Mouse (Mus musculus) retina, postnatal 1 day (tissue): ENCODE measurements around the gene Trem3.

Experiments
- DNase-seq: peaks from one replicate; pipeline ENCODE4 v3.0.0-alpha.2; 2012

Trem3 gene

DNA sequence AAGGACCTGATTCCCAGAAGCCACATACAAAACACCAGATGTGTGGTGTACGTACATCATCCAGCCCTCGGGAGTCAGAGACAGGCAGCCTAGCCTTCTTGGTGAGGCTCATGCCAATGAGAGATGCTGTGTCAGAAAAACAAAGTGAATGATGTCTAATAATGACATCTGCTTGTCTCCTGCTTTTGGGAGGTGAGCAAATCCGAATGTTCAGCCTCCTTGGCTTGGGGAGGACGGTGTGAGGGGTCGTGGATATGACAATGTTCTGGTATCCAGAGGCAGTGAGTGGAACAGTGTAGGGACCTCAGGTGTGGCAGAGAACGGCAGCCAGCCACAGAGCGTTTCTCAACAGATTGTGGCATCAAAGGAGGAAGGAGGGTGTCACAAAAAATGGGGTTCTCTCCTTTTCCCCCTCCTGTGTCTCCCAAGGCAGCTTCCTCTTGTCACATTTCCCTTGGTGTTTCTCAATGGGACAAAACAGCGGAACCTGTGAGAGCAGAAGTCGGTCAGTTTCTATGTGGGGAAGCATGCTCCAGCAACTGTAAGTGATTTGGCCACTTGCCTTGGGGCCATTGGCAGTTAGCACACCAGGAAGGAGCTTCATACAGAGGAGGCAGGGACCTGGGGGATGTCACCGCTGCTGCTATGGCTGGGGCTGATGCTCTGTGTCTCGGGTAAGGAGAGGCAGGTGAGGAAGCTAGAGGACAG is at the start of gene Trem3:
Trem3 (plus strand) TSS at position 557 of the 708 bp plus-strand sequence.
- peak; percentile 9 for DNase-seq

DNA sequence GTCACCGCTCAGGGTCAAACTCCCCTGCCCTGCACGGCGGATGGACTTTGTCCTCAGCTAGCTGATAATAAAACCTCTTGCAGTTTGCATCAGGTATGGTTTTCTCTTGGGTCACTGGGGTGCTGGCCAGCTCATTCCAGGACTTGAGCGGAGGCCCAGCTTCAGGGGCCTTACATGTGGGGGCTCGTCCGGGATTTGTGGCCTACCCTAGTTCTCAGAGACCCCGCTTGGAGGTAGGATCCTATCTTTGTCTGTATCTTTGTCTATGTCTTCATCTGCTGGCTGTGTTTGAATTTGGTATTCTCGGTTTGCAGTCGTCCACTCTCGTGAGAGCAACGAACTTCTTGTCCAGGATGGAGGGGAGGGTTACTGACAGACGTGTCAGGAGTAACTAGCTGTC is 44.5 kb upstream of the Trem3 start:
- DNase-seq: no peak

DNA sequence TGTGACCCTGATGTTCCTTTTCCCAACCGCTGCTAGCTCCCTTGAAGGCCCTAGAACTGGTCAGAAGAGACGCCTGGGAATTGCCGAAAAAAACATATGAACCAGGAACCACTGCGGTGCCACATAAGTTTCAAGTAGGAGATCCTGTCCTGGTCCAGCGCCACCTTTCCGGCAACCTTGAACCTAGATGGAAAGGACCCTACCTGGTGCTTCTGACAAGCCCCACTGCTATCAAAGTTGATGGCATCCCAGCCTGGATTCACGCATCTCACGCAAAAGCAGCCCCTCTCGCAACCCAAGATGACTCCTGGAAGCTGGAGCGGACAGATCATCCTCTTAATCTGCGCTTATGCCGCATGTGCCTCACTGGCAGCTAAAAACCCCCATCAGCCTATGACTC is 35.0 kb upstream of the Trem3 start:
- DNase-seq: no peak

DNA sequence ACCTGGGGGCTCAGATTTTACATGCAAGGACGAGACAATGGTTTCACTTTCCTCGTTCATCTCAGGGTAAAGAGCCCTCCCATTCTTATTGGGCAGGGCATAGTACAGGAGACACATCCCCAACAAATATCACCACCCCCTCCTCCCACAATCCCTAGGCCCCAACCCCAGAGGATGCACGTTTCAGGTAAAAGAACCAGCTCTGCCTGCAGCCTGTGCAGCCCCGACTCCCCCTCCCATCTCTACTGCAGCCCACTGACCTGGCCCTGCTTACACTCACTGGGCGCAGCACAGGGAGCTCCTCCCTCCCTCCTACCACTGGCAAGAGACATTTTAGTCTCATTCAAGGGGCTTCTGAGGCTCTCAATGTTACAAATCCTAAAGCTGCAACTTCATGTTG is 34.1 kb upstream of the Trem3 start:
- DNase-seq: no peak

DNA sequence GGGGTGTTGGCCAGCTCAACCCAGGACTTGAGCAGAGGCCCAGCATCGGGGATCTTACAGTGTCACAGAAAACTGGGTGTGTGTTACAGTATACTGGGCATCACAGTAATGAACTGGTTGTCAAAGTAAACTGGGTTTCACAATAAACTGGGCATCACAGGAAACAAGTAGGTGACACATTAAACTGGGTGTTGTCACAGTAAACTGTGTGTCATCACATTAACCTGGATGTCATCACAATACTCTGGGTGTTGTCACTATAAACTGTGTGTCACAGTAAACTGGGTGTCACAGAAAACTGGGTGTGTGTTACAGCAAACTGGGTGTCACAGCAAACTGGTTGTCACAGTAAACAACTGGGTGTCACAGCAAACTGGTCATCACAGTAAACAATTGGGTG is 32.1 kb upstream of the Trem3 start:
- DNase-seq: no peak

DNA sequence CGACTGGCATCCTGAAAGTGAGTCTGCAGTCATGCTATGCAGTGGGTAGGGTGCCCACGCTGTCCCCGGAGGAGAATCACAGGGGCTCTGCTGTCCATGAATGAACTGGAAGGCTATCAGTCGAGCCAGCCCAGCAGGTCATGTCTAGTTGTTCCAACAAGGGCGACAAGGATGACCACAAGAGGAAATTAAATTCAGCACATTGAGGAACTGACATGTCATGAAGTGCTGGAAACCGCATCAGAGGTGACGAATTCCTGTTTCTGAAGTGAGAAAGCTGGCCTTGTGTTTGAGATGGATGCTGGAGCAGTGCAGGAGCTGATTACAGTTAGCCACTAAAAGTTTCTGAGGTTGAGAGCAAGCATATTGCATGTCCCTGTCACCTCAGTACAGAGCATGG is 16.9 kb upstream of the Trem3 start:
- DNase-seq: no peak

DNA sequence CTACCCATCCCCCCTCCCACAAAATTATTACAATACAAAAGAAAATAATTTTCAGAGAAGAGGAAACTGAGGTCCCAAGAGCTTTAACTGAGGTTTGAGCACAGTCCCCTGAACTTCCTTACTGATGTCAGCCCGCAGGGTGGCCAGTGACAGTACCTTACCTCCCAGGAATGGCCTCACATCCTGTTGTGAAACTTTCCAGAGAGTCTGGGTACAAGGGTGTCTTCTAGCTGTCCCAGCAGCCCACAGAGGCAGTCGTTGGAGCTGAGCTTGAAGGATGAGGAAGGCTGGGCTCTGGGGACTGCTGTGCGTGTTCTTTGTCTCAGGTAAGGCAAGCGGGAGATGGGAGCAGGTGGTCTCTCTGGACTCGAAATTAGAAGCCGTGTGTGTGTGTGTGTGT is 15.1 kb upstream of the Trem3 start, which contains the start of gene Trem1:
Trem1 (plus strand) TSS at position 251 of the 400 bp plus-strand sequence.
- no peak for DNase-seq

DNA sequence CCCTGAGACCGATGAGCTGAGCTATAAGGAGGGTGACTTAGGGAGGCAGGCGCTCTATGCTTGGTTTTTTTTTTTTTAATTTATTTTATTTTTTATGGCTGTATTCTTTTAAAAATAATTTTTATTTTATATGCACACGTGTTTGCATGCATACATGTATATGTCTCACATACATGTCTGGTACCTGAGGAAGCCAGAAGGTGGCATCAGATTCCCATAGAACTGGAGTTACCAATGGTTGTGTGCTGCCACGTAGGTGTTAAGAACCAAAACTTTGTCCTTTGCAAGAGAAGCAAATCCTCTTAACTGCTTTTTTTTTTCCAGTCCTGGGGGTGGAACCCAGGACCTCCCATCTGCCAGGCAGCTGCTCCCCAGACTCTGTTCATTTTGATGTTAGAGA is 13.8 kb upstream of the Trem3 start:
- DNase-seq: no peak

DNA sequence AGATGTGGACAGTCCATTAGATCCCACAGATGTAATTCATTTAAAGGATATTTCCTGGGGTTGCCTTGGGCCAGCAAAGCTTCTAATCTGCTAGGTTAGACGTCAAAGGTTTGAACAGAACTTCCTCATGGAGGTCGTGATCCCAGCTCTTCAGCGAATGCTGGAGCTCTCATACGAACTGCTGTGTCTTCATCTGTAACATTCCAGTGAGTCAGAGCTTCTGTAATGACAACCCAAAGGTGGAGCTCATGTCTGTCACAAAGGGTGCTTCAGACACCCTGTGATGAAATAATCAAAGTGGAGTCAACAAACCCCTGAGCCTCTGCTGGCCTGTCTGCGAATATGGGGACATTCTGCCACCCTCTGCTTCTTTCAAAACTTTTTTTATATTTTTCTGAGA is 13.0 kb upstream of the Trem3 start:
- DNase-seq: no peak

DNA sequence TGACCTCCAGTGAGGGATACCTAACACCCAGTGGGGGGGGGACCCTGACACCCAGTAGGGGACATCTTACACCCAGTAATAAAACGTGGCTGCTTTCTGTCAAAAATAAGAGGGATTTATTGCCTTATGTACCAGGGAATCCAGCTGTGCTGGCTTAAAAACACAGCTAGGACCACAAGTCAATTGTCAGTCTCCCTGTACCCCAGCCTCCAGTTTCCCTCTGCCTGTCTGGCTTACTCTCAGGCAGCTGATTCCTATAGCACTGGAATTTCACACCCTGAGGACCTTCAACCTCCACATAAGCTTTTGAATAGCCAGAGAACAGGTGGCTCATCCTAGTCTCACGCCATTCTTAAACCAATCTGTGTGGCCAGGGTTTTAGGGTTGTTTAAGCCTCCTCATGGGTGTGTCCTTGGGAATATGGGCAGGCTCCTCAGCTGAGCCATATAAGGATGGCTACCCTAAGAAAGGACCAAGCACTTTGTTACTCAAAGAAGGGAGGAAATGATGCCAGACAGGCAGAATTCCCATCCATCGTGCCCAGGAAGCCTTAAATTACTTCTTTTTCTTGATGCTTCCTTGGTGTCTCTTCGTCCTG is 11.7 kb upstream of the Trem3 start:
- DNase-seq: no peak

DNA sequence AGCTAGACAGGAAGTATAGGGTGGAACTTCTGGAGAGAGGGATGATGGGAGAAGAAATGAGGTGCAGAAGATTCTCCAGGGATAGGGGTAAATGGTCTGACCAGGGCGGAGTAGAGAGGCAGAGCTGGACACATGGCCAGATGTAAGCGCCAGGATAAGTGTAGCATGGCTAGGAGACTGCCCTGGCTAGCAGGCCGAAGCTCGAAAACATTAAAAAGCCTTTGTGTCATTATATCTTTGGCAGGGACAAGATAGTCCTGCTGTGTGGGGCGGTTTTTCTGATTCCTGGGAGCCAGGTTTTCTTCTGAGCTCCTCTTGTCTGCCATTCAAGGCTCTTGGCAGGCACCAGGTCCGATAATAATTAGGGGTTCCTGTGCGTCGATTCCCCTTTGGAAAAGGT is 10.0 kb upstream of the Trem3 start:
- no peak for DNase-seq

DNA sequence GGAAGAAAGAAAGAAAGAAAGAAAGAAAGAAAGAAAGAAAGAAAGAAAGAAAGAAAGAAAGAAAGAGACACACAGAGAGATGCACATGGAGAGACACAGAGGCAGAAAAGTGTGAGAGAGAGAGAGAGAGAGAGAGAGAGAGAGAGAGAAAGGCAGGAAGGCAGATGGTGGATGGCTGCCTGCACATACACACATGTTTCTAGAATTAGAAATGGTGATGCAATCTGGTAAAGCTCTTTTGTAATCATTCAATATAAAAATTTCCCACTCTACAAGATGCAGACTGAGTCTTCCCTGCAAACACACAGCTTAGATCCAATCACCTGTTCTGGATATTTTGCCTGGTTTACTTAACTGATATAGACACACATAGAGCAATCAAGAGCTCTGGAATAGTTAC is 1.5 kb downstream of the Trem3 start:
- DNase-seq: no peak

DNA sequence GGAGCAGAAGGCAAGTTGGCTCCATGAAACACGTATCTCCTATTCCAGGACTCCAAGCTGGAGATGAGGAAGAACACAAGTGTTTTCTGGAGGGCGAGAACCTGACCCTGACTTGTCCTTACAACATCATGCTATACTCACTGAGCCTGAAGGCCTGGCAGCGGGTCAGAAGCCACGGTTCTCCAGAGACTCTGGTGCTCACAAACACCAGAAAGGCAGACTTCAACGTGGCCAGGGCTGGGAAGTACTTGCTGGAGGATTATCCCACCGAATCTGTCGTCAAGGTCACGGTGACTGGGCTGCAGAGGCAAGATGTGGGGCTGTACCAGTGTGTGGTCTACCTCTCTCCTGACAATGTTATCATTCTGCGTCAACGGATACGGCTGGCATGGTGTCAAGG is 1.9 kb downstream of the Trem3 start:
- no peak for DNase-seq

DNA sequence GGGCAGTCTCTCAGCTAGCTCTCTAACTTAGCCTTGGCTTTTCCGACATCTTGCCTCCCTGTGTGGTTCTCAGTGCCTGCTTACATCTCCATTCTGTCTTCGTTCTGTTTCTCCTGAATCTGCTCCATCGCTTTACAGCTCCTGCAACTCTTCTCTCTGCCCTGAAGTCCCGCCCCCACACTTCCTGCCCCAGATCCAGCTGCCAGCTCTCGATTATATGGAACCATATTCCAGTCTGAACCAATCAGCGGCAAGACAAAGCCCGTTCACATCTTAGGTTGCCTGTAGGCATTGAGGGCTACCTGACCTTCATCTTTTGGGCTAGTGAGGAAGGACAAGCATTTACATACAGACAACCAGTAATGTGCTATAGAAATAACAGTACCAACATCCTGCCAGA is 3.1 kb downstream of the Trem3 start:
- DNase-seq: no peak

DNA sequence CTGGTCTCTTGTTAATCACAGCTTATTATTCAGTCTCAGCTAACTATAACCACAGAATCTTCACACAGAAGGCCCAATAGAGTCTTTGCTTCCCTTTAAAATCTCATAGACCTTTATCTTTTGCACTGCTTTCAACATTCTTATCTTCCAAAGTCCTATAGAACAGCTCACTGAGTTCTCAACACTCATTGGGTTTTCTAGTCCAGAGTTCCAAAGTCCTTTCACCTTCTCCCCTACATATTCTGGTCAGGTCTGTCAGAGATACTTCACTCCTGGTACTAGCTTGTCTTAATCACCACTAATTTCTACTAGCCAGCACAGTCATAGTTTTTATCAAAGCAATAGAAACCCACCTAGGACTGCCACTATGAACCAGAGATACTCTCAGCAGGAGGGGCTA is 9.0 kb downstream of the Trem3 start:
- no peak for DNase-seq

DNA sequence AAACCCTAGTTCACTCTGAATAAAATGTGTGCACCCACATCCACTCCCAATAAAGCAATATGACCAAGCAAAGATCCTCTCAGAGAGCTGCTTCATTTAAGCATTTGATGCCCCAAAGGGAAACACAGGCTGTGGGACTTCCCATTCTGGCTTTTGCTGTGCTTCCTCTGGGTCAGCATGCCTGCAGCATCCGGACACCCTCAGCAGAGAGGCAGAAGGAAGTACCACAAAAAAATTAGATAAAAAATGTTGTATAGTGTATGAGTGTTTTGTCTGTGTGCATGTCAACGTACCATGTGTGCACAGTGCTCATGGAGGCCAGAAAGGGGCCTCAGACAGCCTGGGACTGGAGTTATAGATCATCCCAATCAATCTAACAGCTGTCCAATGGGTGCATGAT is 14.3 kb downstream of the Trem3 start:
- DNase-seq: no peak

DNA sequence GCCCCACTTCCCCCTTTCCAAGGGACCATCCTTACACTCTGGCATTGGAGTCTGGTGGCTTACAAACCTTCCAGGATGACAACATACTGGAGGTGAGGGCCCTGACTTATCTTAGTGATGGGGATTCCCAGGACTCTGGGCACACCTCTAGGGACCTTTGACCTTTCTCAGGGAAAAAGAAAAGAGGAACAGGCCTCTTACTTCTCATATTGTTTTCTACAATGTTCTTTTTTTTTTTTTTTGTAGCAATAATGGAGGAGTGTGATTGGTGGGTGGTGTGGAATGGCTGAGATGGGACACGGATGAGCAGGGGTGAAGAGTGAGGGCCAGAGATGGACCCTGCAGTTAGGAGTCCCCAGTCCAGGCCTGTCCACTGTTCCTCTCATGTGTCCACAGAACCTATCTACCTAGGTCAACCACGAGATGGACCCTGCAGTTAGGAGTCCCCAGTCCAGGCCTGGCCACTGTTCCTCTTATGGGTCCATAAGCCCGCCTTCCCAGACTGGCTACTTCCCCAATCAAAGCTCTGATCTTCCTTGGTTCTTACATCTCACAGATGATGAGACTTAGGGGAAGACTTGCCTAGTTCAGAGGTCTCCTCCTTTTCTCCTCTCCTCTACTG is 16.3 kb downstream of the Trem3 start, which contains the start of gene Treml4:
Treml4 (plus strand) TSS at position 555 of the 622 bp plus-strand sequence.
- no peak for DNase-seq

DNA sequence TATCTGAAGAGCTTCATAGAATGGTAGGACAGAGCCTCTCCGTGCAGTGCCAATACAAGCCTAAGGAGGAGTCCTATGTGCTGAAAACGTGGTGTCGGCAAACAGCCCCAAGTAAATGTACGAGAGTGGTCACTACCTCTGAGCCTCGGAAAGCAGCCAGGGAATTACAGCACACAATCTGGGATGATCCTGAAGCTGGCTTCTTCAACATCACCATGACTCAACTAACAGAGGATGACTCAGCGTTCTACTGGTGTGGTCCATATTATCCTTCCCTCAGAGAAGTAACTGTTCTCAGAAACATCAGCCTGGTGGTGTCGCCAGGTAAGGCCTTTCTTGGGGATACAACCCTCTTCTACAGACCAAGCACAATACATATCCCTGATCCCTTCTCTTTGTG is 17.1 kb downstream of the Trem3 start:
- DNase-seq: no peak

DNA sequence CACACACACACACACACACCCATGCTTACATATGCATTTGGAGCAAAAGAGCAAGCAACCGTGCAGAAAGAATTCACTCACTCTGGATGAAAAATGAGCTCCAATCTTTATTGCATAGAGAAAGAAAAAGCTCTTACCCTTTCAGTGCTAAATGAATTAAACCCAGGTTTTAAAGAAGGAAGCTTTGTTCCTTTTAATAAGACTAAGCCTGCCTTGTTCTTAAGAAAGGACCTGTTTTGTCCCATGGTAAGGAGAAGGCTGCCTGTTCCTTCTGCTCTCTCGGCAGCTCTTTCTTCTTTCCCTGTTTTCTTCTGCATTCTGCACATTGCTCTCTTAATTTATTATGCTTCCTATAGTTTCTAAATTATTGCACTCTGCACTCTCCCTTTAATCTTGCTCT is 18.6 kb downstream of the Trem3 start:
- DNase-seq: no peak

DNA sequence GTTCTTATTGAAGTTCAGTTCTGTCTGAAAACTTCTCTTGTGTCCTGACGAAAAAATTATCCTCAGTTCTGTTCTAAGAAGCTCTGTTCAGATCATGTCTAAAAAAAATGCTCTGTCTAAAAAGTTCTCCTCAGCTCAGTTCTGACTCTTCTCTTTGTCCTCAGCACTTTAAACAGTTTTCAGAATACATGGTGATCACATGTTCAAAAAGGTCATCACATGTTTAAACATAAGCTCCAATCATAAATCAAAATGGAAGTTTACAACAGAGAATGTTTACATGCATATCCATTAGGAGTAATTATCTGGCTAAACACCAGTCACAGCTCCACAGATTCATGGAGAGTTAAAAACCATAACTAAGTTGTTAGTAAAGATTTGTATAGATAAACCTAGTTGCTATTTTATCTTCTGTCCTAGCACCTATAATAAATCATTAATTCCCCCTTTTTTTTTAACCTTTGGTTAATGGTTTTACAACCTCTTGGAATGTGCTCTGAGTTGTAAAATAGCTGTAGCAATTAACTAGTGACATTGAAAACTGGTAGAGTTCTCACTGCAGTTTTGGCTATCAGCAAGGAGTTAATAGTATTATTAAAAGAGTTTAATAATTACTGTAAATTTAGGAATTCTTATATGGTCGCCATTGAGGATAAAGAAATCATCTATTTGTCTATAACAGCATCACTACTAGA is 19.2 kb downstream of the Trem3 start:
- DNase-seq: no peak

DNA sequence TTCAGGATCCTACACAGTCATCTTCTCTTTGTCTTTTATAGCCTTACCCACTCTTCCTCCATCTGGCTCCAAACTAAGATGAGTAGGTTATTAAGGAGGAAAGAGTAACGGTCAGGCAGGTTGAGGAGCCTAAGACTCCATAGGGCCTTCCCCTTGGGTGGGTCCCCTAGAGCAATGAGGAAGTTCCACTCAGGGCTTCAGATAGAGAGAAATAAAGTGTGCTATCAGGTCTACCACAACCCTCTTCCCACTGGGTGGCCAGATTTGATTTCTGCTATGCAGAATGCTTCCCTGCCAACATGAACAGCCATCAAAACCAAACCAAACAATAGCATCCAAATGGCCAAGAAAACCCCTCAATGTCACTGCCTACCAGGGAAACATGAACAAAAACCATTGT is 20.0 kb downstream of the Trem3 start:
- no peak for DNase-seq

DNA sequence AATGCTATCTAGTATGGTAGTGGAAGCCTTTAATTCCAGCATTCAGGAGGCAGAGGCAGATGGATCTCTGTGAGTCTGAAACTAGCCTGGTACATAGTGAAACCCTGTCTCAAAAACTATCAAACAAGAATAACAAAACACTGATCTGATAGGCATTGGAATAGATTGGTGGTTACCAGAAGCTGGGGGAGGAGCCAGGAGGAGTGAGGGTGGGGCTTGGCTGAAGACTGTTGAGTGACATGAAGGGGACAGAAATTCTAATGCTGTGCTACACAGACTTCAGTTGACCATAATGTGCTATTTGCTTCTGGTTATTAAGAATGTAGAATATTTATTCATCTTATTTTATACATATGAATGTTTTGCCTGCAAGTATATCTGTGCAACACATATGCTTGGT is 20.7 kb downstream of the Trem3 start:
- DNase-seq: no peak

DNA sequence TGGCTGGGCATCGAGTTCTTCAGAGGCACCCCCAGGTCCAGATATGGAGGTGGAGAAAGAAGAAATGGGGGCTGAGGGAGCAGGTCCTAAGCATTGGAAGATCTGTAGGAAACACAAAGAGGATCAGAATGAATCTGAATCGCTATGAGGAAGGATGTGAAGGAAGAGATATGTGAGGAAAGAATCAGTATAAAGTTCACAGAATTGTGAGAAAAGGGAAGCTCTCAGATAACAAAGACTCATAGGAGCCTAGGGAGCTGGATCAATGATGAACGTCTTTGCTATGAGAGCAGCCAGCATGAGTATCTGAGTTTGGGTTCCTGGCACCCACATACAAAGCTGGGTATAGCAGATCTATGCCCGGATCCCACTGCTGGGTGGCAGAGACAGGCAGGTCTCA is 22.3 kb downstream of the Trem3 start:
- no peak for DNase-seq

DNA sequence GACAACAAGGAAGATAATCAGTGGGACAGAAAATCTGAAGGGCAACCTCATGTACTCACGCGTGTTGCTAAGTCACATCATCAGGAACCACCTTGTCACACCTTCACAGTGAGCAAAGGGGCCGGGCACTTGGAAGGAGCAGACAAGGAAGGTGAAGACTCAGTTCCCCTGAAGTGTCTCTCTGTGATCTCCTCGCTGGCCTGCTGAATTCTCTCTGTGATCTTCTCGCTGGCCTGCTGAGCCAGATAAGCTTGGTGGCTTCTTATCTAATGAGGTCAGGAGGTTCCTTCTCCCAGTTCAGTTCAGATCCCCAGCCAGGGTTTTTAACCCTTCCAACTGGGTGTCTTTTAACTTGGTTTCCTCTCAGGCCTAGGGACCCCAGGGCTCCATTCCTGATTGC is 24.6 kb downstream of the Trem3 start:
- DNase-seq: no peak
